Mouse (Mus musculus): ENCODE measurements at regions not wholly inside any gene's neighbourhood (a gene's known extent, or its start where the extent isn't known, plus 50 kb on each side); places are given as distances from the start of the nearest gene placed in this dataset.

GRCm38 (mm10) chr11:14350444-14351135, 248.5 kb upstream of the Pom121l12 start:
- no peak overlapping the region for H3K4me2 ChIP-seq (ENCODE audit: low read depth, low read length)
- ATAC-seq (replicated peaks; ENCODE audit: insufficient number of reproducible peaks, low FRiP score, low TSS enrichment, low read depth) (no peak), DNase-seq (ENCODE audit: low spot score) (no peak)
- H3K4me1 ChIP-seq (ENCODE audit: control insufficient read depth, insufficient read depth, low read length): no peaks in the 10 kb centered on the region
- H3K36me3 ChIP-seq (replicated peaks; ENCODE audit: control insufficient read depth, insufficient read depth, low read depth, low read length): no peaks in the 10 kb centered on the region
- H3K9me3 ChIP-seq (replicated peaks; ENCODE audit: control insufficient read depth, low read length): no peaks in the 10 kb centered on the region
- H3K27ac ChIP-seq (replicated peaks; ENCODE audit: low read depth, low read length): no peak overlapping the region
- no peak overlapping the region for H3K4me3 ChIP-seq (ENCODE audit: low read depth, low read length)
- 78% methylated on average over 2 of the region's 2 CpGs for WGBS
- H3K9ac ChIP-seq (replicated peaks; ENCODE audit: low read length): no peak overlapping the region
- no peaks in the 10 kb centered on the region for H3K27me3 ChIP-seq (ENCODE audit: control insufficient read depth, insufficient read depth, low read length)

DNA sequence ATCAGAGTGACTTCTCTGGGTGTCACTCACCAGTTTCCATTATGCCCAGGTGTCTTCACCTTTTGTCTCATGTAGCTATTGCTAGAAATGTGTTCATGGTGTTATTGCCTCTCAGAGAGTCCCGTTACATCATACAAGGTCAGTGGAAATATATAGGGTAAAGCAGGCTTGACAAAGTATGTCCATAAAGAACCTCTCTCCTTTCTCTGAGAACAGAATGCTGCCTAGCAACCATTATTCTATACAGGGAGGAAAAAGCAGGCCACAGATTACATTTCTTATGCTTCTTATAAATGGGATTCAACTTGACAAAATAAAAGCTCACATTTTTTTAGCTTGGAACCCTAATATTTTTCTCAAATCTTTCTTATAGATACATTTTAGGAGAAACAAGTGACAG, 220.6 kb upstream of the Pom121l12 start:
- no peak for DNase-seq (ENCODE audit: low spot score)
- no peaks in the 10 kb centered on the region for H3K27me3 ChIP-seq (ENCODE audit: control insufficient read depth, insufficient read depth, low read length)
- no peak overlapping the region for H3K9ac ChIP-seq (replicated peaks; ENCODE audit: low read length)
- no peaks in the 10 kb centered on the region for H3K4me1 ChIP-seq (ENCODE audit: control insufficient read depth, insufficient read depth, low read length)
- 74% methylated on average over 1 of the region's 1 CpGs for WGBS
- H3K9me3 ChIP-seq (replicated peaks; ENCODE audit: control insufficient read depth, low read length): no peaks in the 10 kb centered on the region
- ATAC-seq (replicated peaks; ENCODE audit: insufficient number of reproducible peaks, low FRiP score, low TSS enrichment, low read depth): no peak
- H3K4me2 ChIP-seq (ENCODE audit: low read depth, low read length): no peak overlapping the region
- H3K36me3 ChIP-seq (replicated peaks; ENCODE audit: control insufficient read depth, insufficient read depth, low read depth, low read length): no peaks in the 10 kb centered on the region
- no peak overlapping the region for H3K27ac ChIP-seq (replicated peaks; ENCODE audit: low read depth, low read length)
- H3K4me3 ChIP-seq (ENCODE audit: low read depth, low read length): no peak overlapping the region

DNA sequence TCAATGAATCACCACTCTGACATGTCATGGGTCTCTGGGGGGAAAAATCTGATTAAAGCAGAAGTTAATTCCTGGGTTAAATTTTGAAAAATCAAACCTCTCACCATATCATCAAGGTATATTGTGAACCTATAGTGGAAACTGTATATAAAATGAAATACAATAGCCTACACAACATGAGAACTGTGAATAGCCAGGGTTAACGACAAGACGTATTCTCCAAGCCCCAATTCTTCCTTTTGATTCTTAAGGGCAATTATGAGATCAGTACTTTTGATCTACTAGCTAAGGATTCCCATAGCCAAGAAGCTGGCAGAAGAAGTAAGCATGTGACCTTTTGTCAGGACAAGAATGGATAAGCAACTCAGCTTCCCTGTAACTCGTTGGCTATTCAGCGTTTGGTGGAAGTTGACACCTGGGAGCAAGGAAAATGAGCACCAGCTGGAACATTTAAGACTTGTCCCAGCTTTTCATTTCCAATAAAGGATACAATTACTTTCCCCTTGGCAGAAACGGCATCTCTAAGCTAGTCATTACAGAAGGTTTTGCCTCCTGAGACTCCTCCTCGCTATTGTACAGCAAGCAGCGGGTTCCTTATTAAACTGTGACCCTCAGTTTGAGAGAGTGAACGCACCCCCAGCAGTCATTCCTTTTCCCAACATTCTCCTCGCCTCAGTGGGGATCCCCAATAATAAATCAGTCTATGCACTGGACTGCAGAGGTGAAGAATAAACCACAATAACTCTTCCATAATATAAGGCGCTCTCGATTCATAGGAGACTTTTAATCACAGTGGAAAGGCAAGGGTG, 219.1 kb upstream of the Pom121l12 start:
- Histone ChIP-seq H3K4me2 (ENCODE audit: low read depth, low read length) (no peak overlapping the region), H3K4me1 (ENCODE audit: control insufficient read depth, insufficient read depth, low read length) (no peaks in the 10 kb centered on the region), H3K4me3 (ENCODE audit: low read depth, low read length) (no peak overlapping the region), H3K27ac (replicated peaks; ENCODE audit: low read depth, low read length) (no peak overlapping the region), H3K36me3 (replicated peaks; ENCODE audit: control insufficient read depth, insufficient read depth, low read depth, low read length) (no peaks in the 10 kb centered on the region), H3K9ac (replicated peaks; ENCODE audit: low read length) (no peak overlapping the region), H3K27me3 (ENCODE audit: control insufficient read depth, insufficient read depth, low read length) (no peaks in the 10 kb centered on the region), H3K9me3 (replicated peaks; ENCODE audit: control insufficient read depth, low read length) (no peaks in the 10 kb centered on the region)
- 0 out of 2 replicates have a peak, but pooled peaks have one; percentile 23 for ATAC-seq (replicated peaks; ENCODE audit: insufficient number of reproducible peaks, low FRiP score, low TSS enrichment, low read depth)
- DNase-seq (ENCODE audit: low spot score): peak; percentile 43
- WGBS: 45% methylated on average over 11 of the region's 11 CpGs

DNA sequence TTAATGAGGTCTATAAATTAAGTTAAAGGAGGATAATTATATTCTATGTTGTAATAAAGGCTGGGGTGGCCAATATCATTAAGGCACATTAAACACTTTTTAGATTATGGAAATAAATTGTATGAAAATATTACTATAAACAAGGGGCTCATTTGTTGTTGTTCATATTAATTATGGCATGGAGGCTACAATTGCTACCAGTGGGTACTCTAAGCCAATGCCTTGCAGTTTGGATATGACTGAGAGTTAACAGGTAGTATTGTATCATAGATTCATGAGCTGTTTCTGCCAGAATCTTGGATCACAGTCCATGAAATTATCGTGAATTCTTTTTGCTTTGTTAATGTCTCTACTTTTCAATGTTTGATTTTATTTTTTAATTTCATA, 218.5 kb upstream of the Pom121l12 start:
- no peaks in the 10 kb centered on the region for H3K36me3 ChIP-seq (replicated peaks; ENCODE audit: control insufficient read depth, insufficient read depth, low read depth, low read length)
- no peaks in the 10 kb centered on the region for H3K4me1 ChIP-seq (ENCODE audit: control insufficient read depth, insufficient read depth, low read length)
- no peak overlapping the region for H3K4me3 ChIP-seq (ENCODE audit: low read depth, low read length)
- no peak overlapping the region for H3K27ac ChIP-seq (replicated peaks; ENCODE audit: low read depth, low read length)
- H3K9me3 ChIP-seq (replicated peaks; ENCODE audit: control insufficient read depth, low read length): no peaks in the 10 kb centered on the region
- DNase-seq (ENCODE audit: low spot score) (no peak), ATAC-seq (replicated peaks; ENCODE audit: insufficient number of reproducible peaks, low FRiP score, low TSS enrichment, low read depth) (no peak)
- WGBS: 94% methylated on average over 1 of the region's 1 CpGs
- no peak overlapping the region for H3K9ac ChIP-seq (replicated peaks; ENCODE audit: low read length)
- H3K27me3 ChIP-seq (ENCODE audit: control insufficient read depth, insufficient read depth, low read length): no peaks in the 10 kb centered on the region
- H3K4me2 ChIP-seq (ENCODE audit: low read depth, low read length): no peak overlapping the region

- Histone ChIP-seq H3K4me3 (ENCODE audit: low read depth, low read length) (no peak overlapping the region), H3K36me3 (replicated peaks; ENCODE audit: control insufficient read depth, insufficient read depth, low read depth, low read length) (no peaks in the 10 kb centered on the region), H3K9me3 (replicated peaks; ENCODE audit: control insufficient read depth, low read length) (no peaks in the 10 kb centered on the region), H3K4me2 (ENCODE audit: low read depth, low read length) (no peak overlapping the region), H3K9ac (replicated peaks; ENCODE audit: low read length) (no peak overlapping the region), H3K4me1 (ENCODE audit: control insufficient read depth, insufficient read depth, low read length) (no peaks in the 10 kb centered on the region), H3K27me3 (ENCODE audit: control insufficient read depth, insufficient read depth, low read length) (no peaks in the 10 kb centered on the region), H3K27ac (replicated peaks; ENCODE audit: low read depth, low read length) (no peak overlapping the region)
- WGBS: 84% methylated on average over 3 of the region's 3 CpGs
- DNase-seq (ENCODE audit: low spot score) (no peak), ATAC-seq (replicated peaks; ENCODE audit: insufficient number of reproducible peaks, low FRiP score, low TSS enrichment, low read depth) (no peak)
Measured at GRCm38 (mm10) chr11:14387055-14387584, 212.0 kb upstream of the Pom121l12 start.

GRCm38 (mm10) chr11:14387720-14388119, 211.4 kb upstream of the Pom121l12 start:
- DNase-seq (ENCODE audit: low spot score) (no peak), ATAC-seq (replicated peaks; ENCODE audit: insufficient number of reproducible peaks, low FRiP score, low TSS enrichment, low read depth) (no peak)
- WGBS: 82% methylated on average over 5 of the region's 5 CpGs
- Histone ChIP-seq H3K9ac (replicated peaks; ENCODE audit: low read length) (no peak overlapping the region), H3K4me3 (ENCODE audit: low read depth, low read length) (no peak overlapping the region), H3K4me2 (ENCODE audit: low read depth, low read length) (no peak overlapping the region), H3K27ac (replicated peaks; ENCODE audit: low read depth, low read length) (no peak overlapping the region), H3K27me3 (ENCODE audit: control insufficient read depth, insufficient read depth, low read length) (no peaks in the 10 kb centered on the region), H3K9me3 (replicated peaks; ENCODE audit: control insufficient read depth, low read length) (no peaks in the 10 kb centered on the region), H3K36me3 (replicated peaks; ENCODE audit: control insufficient read depth, insufficient read depth, low read depth, low read length) (no peaks in the 10 kb centered on the region), H3K4me1 (ENCODE audit: control insufficient read depth, insufficient read depth, low read length) (no peaks in the 10 kb centered on the region)

All from embryonic facial prominence, embryonic 11.5 days (tissue).